Mouse (Mus musculus): Measurements from ENCODE around the gene Hpdl.

Gene Hpdl

GRCm38 (mm10) chr4:116817486-116817885 lies 4.0 kb downstream of the Hpdl start:
- no peak for TF ChIP-seq GATA4 (IDR thresholded peaks at IDR 0.05; ENCODE audit: insufficient replicate concordance, low read length)

DNA sequence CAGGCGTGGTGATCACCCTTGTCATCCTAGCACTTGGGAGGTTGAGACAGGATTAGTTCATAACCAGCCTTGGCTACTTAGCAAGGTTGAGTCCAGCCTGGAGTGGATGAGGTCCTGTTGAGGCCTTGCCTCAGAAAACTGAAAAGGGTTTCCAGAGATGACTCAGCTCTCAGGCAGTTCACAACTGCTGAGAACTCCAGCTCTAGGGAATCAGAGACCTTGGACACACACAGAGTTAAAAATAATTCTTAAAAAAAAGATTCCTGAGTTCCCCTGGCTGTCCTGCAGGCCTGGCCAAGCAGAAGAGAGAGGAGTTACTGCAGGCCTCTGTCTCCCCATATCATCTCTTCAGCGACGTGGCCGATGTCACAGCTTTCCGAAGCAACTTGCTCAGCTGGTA lies 6.2 kb downstream of the Hpdl start:
- TF ChIP-seq GATA4 (IDR thresholded peaks at IDR 0.05; ENCODE audit: insufficient replicate concordance, low read length) = no peak

- no peak for TF ChIP-seq GATA4 (IDR thresholded peaks at IDR 0.05; ENCODE audit: insufficient replicate concordance, low read length)
Observed at GRCm38 (mm10) chr4:116811012-116811411, 10.5 kb downstream of the Hpdl start.

DNA sequence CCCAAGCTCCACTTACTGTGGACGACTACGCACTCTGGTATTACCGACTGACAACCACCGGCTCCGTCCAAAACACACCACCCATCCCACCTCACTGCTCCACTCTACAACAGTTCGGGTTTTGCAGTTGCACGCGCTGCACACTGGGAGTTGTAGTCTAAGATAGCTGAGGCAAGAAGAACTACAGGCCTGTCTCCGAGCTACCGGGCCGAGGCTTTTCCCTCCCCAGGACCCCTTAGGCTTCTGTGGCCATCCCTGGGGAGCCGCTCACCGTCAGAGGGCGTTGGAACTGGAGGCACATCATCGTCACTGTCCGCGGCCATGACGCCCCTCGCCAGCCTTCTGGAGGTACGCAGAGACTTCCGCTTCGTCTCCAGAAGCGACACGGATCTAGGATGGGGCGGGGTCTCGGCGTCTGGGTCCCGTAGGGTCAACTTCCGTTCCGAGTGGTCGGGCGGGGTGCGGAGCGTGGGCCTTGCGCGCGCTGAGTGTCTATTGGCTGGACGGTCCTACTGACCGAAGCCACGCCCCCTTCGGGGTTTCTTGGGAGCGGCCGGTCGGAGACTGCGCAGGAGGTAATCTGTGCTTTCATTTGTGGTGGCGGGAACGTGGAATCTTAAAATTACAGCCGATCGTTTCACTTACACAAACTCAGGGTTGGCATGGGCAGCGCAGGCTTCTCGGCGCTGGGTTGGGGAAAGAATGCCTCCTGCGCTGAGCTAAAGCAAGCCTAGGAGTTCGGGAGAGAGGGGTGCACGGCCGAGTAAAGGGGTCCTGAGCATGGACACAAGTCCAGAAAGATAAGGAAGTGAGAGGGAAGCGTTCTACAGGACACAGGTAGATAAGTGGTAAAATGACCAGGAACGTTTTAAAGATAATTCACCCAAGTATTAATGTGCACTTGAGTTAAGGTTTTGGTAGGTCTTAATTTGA lies 14.0 kb downstream of the Hpdl start, which contains the start of the genes Toe1 and Mutyh:
TSS of gene Toe1 (minus strand) at position 444 of the 933 bp plus-strand sequence.
TSS of gene Mutyh (plus strand) at position 527 of the 933 bp plus-strand sequence.
- TF ChIP-seq GATA4 (IDR thresholded peaks at IDR 0.05; ENCODE audit: insufficient replicate concordance, low read length) = no peak

DNA sequence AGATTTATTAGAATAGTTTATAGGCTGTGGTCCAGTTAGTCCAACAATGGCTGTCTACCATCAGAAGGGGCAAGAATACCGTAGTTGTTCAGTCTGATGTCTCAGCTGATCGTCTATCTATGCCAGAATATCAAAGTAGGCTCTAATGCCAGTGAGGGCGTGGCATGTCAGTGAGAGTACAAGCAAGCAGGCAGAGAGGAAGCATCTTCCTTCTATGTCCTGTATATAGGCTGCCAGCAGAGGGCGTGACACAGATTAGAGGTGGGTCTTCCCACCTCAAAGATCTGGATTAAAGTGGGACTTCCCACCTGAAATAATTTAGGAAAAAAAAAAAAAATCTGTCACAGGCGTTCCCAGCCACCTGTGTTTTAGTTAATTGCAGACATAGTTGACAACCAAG lies 21.6 kb downstream of the Hpdl start:
- no peak for TF ChIP-seq GATA4 (IDR thresholded peaks at IDR 0.05; ENCODE audit: insufficient replicate concordance, low read length)

DNA sequence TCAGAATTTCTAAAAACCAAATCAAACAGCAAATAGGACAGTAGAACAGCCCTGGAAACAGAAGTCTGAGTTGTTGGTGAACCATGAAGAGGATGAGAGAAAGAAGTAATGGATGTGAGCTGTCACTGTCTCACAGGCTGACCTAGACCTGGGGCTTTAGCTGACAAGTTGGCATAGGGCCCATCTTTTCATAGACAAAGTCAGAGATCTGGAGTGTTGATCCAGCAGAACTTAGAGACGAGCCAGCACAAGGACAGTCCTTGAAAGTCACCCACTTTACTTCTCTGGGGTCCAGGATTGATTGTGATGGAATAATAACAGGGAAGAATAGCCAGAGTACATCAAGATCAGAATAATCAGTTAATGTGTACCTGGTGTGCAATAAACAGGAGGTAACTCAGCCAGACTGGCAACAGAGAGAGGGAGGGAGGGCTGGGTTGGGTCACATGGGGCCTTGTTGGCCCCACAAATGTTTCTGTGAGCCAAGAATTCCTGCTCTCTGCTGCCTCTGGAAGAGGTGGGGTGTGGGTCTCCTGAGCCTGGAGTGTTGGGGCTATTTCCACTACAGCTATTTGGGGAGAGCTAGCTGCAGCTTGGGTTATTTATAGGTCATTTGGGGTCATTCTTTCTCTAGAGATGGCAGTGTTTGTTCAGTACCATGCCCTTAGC lies 24.9 kb downstream of the Hpdl start:
- no peak for TF ChIP-seq GATA4 (IDR thresholded peaks at IDR 0.05; ENCODE audit: insufficient replicate concordance, low read length)

- no peak for TF ChIP-seq GATA4 (IDR thresholded peaks at IDR 0.05; ENCODE audit: insufficient replicate concordance, low read length)
Observed at GRCm38 (mm10) chr4:116794273-116794672, 27.2 kb downstream of the Hpdl start.

- TF ChIP-seq GATA4 (IDR thresholded peaks at IDR 0.05; ENCODE audit: insufficient replicate concordance, low read length) = no peak
Observed at GRCm38 (mm10) chr4:116792453-116792852, 29.1 kb downstream of the Hpdl start.

DNA sequence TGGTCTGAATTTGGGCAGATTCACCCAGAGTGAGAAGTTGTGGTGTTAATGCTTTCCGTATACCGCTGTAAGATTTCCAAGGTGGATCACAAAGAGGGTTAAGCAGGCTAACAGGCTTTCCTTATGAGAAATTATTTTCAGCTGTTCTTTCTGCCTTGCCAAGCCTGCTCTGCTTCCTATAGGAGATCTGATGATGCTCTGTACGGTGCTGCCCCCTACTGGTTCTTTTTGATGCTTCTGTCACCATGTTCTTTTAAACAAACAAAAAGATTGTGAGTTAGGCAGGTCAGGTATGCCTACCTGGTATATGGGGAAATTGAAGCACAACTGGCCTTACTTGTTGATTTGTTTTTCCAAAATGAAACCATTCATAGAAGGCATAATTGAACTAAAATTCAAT lies 32.6 kb downstream of the Hpdl start:
- TF ChIP-seq GATA4 (IDR thresholded peaks at IDR 0.05; ENCODE audit: insufficient replicate concordance, low read length) = no peak

DNA sequence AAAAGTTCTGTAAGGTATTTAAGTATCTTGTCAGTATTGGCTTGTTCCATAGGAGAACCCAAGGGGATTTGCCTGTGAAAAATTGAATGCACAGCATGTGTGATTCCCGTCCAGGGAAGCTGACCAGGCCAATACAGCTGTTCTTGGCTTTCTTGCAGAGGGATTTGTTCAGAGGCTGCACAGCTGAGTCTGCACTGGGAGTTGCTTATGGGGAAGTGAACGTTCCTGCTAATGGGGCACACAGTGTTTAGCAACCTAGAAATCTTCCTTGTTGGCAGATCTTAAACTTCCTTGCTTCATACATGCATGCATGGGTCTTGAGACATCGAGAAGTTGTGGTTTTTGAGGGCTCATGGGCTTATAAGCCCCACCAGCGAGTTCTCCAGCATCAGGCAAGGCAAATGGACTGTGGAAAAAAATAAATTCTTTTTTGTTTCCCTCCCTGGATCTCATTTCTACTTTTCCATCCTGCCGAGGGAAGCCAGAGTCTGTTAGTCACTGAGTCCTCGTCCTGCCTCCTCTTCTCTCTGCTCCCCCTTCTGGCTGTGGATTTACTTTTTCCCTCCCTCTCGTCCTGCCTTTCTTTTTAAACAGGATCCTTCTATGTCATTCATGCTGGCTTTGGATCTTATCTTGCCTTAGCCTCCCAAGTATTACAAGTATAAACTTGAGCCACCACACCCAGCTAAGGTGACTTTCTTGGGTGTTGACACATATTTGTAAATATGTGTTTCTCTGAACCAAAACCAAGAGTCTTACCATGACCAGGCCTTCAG lies 33.3 kb downstream of the Hpdl start:
- no peak for TF ChIP-seq GATA4 (IDR thresholded peaks at IDR 0.05; ENCODE audit: insufficient replicate concordance, low read length)

- no peak for TF ChIP-seq GATA4 (IDR thresholded peaks at IDR 0.05; ENCODE audit: insufficient replicate concordance, low read length)
Observed at GRCm38 (mm10) chr4:116786587-116786986, 34.9 kb downstream of the Hpdl start.

DNA sequence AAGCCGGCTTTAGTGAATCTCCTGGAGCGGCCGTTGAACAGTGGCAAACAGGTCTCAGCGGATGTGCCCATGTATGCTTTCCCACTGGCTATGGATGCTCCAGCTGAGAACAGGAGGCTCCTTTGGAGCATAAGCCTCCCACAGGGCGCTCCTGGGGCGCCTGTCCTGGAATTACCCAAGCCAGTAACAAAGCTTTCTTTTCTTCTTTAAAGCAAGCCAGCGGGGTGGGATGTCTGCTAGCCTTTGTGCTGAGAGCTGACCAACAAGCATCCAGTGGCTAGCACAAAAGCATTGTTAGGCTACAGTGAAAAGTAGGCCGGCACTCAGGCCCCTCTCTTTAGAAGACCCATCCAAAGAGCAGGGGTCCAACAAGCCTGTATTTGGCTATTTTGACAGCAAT lies 39.3 kb downstream of the Hpdl start:
- TF ChIP-seq GATA4 (IDR thresholded peaks at IDR 0.05; ENCODE audit: insufficient replicate concordance, low read length) = no peak

DNA sequence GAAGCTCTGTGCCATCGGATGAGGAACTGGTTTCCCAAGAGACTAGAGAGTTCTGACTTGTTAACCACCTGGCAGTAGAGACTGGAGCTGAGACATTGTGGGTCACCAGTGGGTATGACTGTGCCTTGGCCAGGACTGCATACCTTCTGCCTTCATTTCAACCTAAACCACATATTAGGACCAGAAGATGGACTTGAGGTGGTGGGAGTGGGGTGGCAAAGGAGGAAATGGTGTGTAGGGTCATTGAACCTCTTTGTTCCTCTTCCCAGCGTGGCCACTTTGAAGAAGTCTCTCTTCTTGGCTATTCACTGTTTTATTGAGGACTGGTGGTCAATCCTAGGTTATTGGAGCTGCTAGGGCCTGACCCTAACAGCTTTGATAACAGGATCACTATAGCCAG lies 40.1 kb downstream of the Hpdl start:
- TF ChIP-seq GATA4 (IDR thresholded peaks at IDR 0.05; ENCODE audit: insufficient replicate concordance, low read length) = no peak

- no peak for TF ChIP-seq GATA4 (IDR thresholded peaks at IDR 0.05; ENCODE audit: insufficient replicate concordance, low read length)
Observed at GRCm38 (mm10) chr4:116780541-116780940, 41.0 kb downstream of the Hpdl start.

DNA sequence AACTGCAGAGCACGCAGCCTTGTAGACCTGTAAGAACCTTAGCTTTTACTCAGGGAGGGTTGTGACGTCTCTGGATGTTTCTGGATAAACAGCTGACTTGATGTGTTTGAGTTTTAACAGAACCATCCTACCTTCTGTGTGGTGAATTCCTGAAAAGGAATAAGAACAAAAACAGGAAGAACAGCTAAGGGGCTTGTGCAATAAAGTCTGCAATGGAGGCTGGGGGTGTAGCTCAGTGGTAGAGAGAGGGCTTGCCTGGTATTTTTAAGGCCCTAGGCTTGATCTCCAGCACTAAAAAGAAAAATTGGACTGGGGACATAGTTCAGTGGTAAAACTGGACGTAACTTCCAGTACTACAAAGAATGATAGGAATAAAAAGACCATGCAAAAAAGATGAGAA lies 44.4 kb downstream of the Hpdl start:
- no peak for TF ChIP-seq GATA4 (IDR thresholded peaks at IDR 0.05; ENCODE audit: insufficient replicate concordance, low read length)

Measured in liver, adult (tissue).